Mouse (Mus musculus): Measurements from ENCODE around the gene Ankrd6. TPM values are rescaled to one million over a fixed set of nuclear protein-coding genes. Genes with fewer than 3 reads are reported as not detected.

Gene Ankrd6
- total and polyA plus RNA-seq, 3 experiments = 1.1 to 1.8 TPM; not detected in 1

- DNase-seq (ENCODE audit: low read depth, low spot score) = no peak
- Histone ChIP-seq H3K9me3 (replicated peaks; ENCODE audit: insufficient read depth, low read length) (no peaks in the 10 kb centered on the region), H3K27me3 (ENCODE audit: control insufficient read depth in 1 of 2, insufficient read depth in 2 of 2, low read length in 2 of 2) (no peaks in the 10 kb centered on the region), H3K36me3 (ENCODE audit: control insufficient read depth in 1 of 2, insufficient read depth in 2 of 2, low read length in 2 of 2) (peaks cover 0 to 32% of the 10 kb centered on the region in 2 experiments; a peak in 2 of 4 replicates), H3K4me1 (ENCODE audit: control insufficient read depth in 1 of 2, insufficient read depth in 2 of 2, low read length in 2 of 2) (no peaks in the 10 kb centered on the region), H3K79me2 (ENCODE audit: control insufficient read depth, insufficient read depth, low read length, poor library complexity) (no peaks in the 10 kb centered on the region), H3K4me3 (ENCODE audit: control insufficient read depth in 1 of 2, insufficient read depth in 1 of 2, low read depth in 2 of 2, low read length in 2 of 2) (no peak overlapping the region), H3K9ac (ENCODE audit: control insufficient read depth, low read depth, low read length, poor library complexity, severe bottlenecking) (no peak overlapping the region), H3K27ac (ENCODE audit: control insufficient read depth, low read depth, low read length) (no peak overlapping the region)
- TF ChIP-seq BHLHE40 (IDR thresholded peaks at IDR 0.05; ENCODE audit: borderline replicate concordance, low read depth, low read length) (no peak), TCF12 (IDR thresholded peaks at IDR 0.05; ENCODE audit: low read depth, low read length) (no peak), GABPA (IDR thresholded peaks at IDR 0.05; ENCODE audit: low read depth, low read length) (no peak), NELFE (IDR thresholded peaks at IDR 0.05; ENCODE audit: low read depth, low read length) (no peak), MAZ (IDR thresholded peaks at IDR 0.05; ENCODE audit: low read depth, low read length) (no peak), MAFK (IDR thresholded peaks at IDR 0.05; ENCODE audit: borderline replicate concordance, low read depth, low read length) (no peak), ELF1 (IDR thresholded peaks at IDR 0.05; ENCODE audit: low read depth, low read length) (no peak), HCFC1 (IDR thresholded peaks at IDR 0.05; ENCODE audit: low read depth, low read length) (no peak)
These were observed 183.2 kb downstream of the Ankrd6 start for GRCm38 (mm10) chr4:32767471-32767870.

DNA sequence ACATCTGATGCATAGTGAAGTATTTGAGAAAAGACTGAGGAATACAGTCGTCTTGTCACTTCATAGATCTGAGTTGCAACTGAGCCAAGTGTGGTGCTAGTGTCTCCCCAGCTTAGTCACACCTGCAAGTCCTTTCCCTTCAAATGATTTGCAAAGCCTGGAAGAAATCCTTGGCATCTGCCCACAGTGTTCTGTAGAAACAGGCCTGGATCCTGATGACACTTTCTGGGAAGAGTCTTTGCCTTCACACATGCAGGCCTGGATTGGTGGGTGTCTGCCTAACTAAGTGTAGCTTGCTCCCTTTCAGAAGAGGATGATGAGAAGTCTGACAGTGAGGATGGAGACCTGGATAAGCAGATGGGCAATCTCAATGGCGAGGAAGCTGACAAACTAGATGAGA lies 193.2 kb downstream of the Ankrd6 start:
- no peaks in the 10 kb centered on the region for H3K4me1 ChIP-seq (ENCODE audit: control insufficient read depth in 1 of 2, insufficient read depth in 2 of 2, low read length in 2 of 2)
- TF ChIP-seq MEF2A (IDR thresholded peaks at IDR 0.05; ENCODE audit: extremely low read depth, insufficient replicate concordance, low read depth, low read length, poor library complexity, severe bottlenecking) = no peak
- TF ChIP-seq SIN3A (IDR thresholded peaks at IDR 0.05; ENCODE audit: low read length) = no peak
- TF ChIP-seq TAL1 (IDR thresholded peaks at IDR 0.05; ENCODE audit: low read length) = no peak
- no peak for TF ChIP-seq POLR2A (IDR thresholded peaks at IDR 0.05; ENCODE audit: control insufficient read depth in 1 of 2, insufficient read depth in 1 of 2, low read depth in 1 of 2, low read length in 2 of 2, poor library complexity in 1 of 2)
- TF ChIP-seq BHLHE40 (IDR thresholded peaks at IDR 0.05; ENCODE audit: borderline replicate concordance, low read depth, low read length) = no peak
- no peak for TF ChIP-seq JUND (IDR thresholded peaks at IDR 0.05; ENCODE audit: low read depth, low read length)
- TF ChIP-seq MAZ (IDR thresholded peaks at IDR 0.05; ENCODE audit: low read depth, low read length) = no peak
- no peak for TF ChIP-seq RAD21 (IDR thresholded peaks at IDR 0.05; ENCODE audit: low read depth, low read length)
- TF ChIP-seq UBTF (IDR thresholded peaks at IDR 0.05; ENCODE audit: borderline replicate concordance, insufficient read depth, low read depth, low read length) = no peak
- no peak for TF ChIP-seq CHD2 (IDR thresholded peaks at IDR 0.05; ENCODE audit: low read length)
- no peak for TF ChIP-seq GABPA (IDR thresholded peaks at IDR 0.05; ENCODE audit: low read depth, low read length)
- TF ChIP-seq GATA1 (IDR thresholded peaks at IDR 0.05; ENCODE audit: low read depth, low read length) = no peak
- TF ChIP-seq POLR2AphosphoS2 (IDR thresholded peaks at IDR 0.05; ENCODE audit: low read length) = no peak
- H3K4me3 ChIP-seq (ENCODE audit: control insufficient read depth in 1 of 2, insufficient read depth in 1 of 2, low read depth in 2 of 2, low read length in 2 of 2) = no peak overlapping the region
- H3K27me3 ChIP-seq (ENCODE audit: control insufficient read depth in 1 of 2, insufficient read depth in 2 of 2, low read length in 2 of 2) = no peaks in the 10 kb centered on the region
- no peaks in the 10 kb centered on the region for H3K9me3 ChIP-seq (replicated peaks; ENCODE audit: insufficient read depth, low read length)
- DNase-seq (ENCODE audit: low read depth, low spot score) = no peak
- no peak overlapping the region for H3K9ac ChIP-seq (ENCODE audit: control insufficient read depth, low read depth, low read length, poor library complexity, severe bottlenecking)
- H3K36me3 ChIP-seq (ENCODE audit: control insufficient read depth in 1 of 2, insufficient read depth in 2 of 2, low read length in 2 of 2) = peaks cover 0 to 34% of the 10 kb centered on the region in 2 experiments; a peak in 2 of 4 replicates
- no peaks in the 10 kb centered on the region for H3K79me2 ChIP-seq (ENCODE audit: control insufficient read depth, insufficient read depth, low read length, poor library complexity)
- H3K27ac ChIP-seq (ENCODE audit: control insufficient read depth, low read depth, low read length) = no peak overlapping the region

Other genes starting within 250 kb of the Ankrd6 start
- gene Lyrm2, start 150.6 kb downstream of the Ankrd6 start, total RNA-seq (2012; rRNA removed) = 30.8 and 37.7 TPM in 2 replicates
- gene Lyrm2, start 150.6 kb downstream of the Ankrd6 start, polyA plus RNA-seq (2012; ENCODE audit: insufficient read depth in 1 of 2, insufficient read length in 2 of 2, low read depth in 1 of 2, low replicate concordance in 2 of 2, missing spikeins in 1 of 2) = 10 to 100 TPM in 1 of 2 experiments, not detected in 1; 18.0 TPM
- gene Rragd, start 32.2 kb upstream of the Ankrd6 start, total RNA-seq (2012; rRNA removed) = not detected in 2 replicates
- not detected for gene Rragd, start 32.2 kb upstream of the Ankrd6 start, polyA plus RNA-seq (2012; ENCODE audit: insufficient read depth in 1 of 2, insufficient read length in 2 of 2, low read depth in 1 of 2, low replicate concordance in 2 of 2, missing spikeins in 1 of 2)
- 32.6 and 35.4 TPM in 2 replicates for gene Ube2j1, start 80.6 kb upstream of the Ankrd6 start, total RNA-seq (2012; rRNA removed)
- 10 to 100 TPM in 1 of 2 experiments, not detected in 1; 42.9 TPM for gene Ube2j1, start 80.6 kb upstream of the Ankrd6 start, polyA plus RNA-seq (2012; ENCODE audit: insufficient read depth in 1 of 2, insufficient read length in 2 of 2, low read depth in 1 of 2, low replicate concordance in 2 of 2, missing spikeins in 1 of 2)
- gene Gabrr2, start 112.2 kb upstream of the Ankrd6 start, total RNA-seq (2012; rRNA removed) = 0.12 TPM in 1 of 2 replicates, not detected in the other
- under 1 TPM in 1 of 2 experiments, not detected in 1; 0.11 TPM for gene Gabrr2, start 112.2 kb upstream of the Ankrd6 start, polyA plus RNA-seq (2012; ENCODE audit: insufficient read depth in 1 of 2, insufficient read length in 2 of 2, low read depth in 1 of 2, low replicate concordance in 2 of 2, missing spikeins in 1 of 2)
- gene Gabrr1, start 181.7 kb upstream of the Ankrd6 start, total RNA-seq (2012; rRNA removed) = not detected in 2 replicates
- gene Gabrr1, start 181.7 kb upstream of the Ankrd6 start, polyA plus RNA-seq (2012; ENCODE audit: insufficient read depth in 1 of 2, insufficient read length in 2 of 2, low read depth in 1 of 2, low replicate concordance in 2 of 2, missing spikeins in 1 of 2) = not detected
- not detected in 2 replicates for gene Pm20d2, start 238.9 kb upstream of the Ankrd6 start, total RNA-seq (2012; rRNA removed)
- gene Pm20d2, start 238.9 kb upstream of the Ankrd6 start, polyA plus RNA-seq (2012; ENCODE audit: insufficient read depth in 1 of 2, insufficient read length in 2 of 2, low read depth in 1 of 2, low replicate concordance in 2 of 2, missing spikeins in 1 of 2) = not detected